Mouse (Mus musculus) lung, postnatal 36 days (tissue): ENCODE results near the gene Msi2.
A peak's percentile ranks its signal among the peaks of the same experiment; 100 is the strongest.

ENCODE experiments used
- DNase-seq: peaks from one replicate; pipeline ENCODE4 v3.0.0; 2022; ENCODE audit warnings: mixed read lengths

Gene Msi2

DNA sequence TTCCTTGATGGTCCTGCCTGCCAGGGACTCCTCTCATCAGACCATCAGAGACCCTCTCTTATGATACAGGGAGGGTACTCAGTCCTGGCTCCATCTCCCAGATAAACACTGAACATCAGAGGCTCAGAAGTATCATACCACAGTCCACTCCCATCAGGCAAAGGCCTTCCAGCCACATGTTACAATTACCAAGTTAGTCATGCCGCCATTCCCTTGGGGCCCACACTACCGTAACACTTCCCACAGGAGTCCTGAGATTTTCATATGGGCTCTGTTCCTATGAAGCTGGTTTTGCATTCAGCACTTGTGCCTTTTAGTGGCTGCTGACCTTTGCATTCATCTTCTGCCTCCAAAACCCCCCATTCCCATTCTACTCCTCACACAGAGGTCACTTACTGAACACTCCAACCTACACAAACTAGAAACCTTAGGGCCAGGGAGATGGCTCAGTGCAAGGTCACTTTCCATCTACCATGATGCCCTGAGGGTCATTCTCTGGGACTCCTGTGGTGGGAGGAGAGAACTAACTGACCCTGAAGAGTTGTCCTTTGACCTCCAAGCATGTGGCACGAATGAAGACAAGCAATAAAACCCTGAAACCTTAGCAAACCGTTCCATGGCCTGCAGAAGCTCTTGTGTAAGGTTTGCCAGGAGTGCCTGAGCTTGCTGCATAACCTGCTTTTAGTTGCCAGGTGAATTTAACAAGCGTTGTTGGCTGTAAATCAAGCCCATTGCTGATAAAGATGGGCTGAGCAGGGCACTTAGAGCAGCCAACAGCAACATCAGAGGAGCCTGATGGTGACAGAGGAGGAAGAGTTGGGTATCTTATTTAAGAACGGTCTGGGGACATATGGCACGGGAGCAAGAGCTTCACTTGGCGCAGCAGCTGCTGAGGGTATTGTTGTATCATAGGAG is 323.0 kb downstream of the Msi2 start:
- no peak for DNase-seq

DNA sequence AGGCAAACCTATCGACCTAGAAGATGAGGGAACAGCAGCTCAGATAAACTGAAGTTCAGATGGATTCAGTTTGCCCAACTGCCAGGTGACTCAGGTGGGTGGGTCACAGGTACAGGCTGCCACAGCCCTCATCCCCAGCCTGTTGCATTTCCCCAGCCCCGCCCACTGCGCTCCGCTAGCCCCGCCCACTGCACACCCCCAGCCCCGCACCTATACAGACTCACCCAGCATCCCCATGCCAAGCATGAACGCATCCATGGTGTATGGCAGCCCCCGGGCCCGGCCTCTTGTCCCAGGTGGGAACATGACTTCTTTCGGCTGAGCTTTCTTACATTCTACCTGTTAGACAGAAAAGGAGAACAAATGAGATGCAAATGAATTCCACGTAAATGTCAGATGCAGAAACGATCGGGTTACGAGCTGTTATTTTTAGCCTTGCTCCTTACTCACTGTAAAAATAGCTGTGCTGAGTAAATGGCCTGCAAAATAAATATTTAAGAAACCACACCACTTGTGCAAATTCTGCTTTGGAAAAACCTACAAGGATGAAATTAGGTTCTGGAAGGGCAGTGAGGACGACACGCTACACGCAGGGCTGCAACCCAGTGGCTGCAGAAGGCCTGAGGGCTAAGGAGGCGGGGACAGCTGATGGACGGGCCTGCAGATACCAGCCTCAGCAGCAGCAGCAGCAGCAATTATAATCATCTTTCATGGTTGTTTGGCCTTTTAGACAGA is 323.8 kb downstream of the Msi2 start:
- no peak for DNase-seq

DNA sequence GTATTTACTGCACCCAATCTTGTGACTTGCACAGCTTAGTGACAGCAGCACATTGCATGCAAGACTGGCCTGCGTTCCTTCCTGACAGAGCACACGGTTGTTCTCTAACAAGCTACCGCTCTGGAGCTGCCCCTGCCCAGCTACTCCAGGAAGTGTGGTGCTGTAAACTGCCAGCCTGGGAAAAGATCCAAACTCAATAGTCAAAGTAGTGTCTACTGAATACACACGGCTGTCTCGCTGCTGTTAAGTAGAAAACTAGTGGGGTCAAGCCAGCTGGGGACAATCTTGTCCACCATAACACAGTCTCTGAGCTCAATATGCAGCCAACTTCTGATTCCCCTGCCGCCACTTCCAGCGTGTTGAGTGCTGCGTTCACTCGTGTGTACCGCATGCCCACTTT is 325.6 kb downstream of the Msi2 start:
- DNase-seq, result peak; percentile 61

DNA sequence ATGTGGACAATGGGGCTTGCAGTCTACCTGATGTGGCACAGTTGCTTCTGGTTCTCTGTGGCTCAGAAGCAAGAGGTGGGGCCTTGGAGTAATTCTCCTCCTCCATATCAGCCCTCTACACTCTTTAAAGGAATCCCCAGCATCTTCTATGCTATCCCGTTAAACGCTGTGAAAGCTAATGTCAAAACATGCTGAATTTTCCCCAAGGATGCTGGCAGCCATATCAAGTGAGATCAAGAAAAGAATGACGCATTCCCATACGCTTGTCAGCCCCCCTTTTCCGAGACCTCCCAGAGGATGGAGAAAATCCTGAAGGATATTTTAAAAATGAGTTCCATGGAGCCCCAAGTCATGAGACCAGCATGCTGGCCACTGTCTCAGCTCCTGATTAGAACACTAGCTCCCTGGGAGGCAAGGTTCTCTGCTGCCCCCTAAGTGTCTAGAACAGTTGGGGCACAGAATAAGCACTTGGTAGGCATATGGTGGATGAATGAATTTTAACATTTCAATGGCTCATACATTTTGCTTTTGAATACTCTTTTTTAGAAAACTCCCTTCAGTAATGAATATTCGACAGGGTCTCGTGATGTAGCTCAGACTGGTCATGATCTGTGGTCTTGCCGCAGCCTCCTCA is 327.0 kb downstream of the Msi2 start:
- no peak for DNase-seq

DNA sequence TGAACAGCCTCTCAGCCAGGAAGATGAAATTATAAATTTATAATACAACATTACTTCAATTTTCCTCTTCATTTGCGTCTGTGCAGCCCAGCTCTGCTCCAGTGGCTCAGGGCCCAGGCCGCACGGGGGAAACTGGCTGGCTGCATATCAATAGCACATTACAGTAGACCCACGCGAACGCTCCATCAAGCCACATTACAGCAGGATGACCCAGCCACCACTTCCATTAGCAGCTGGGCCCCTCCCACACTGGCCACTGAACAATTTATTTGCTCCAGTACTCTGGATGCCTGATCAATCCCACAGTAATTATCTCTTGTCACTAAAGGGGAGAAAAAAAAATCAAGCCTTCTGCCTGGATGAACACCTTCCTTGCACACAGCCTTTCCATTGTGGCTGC is 328.8 kb downstream of the Msi2 start:
- no peak for DNase-seq

DNA sequence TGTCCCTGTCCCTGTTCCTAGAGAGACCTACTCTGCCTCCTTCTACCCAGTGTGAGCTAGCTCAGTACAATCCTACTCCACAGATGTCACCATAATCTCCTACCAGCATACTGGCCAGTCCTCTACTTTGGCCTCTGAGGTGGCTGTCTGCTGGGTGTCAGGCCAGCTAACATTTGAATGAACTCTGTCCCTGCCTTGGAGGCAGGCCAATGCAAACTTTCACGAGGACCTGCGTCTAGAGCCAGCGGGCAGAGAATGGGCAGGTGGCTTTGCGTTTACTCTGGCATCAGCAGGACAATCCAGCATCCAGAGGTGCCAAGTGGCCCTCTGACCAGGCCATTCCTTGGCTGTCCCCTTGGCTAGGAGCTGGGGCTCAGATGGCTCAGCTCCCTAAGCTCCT is 331.4 kb downstream of the Msi2 start:
- DNase-seq, result peak; percentile 79

DNA sequence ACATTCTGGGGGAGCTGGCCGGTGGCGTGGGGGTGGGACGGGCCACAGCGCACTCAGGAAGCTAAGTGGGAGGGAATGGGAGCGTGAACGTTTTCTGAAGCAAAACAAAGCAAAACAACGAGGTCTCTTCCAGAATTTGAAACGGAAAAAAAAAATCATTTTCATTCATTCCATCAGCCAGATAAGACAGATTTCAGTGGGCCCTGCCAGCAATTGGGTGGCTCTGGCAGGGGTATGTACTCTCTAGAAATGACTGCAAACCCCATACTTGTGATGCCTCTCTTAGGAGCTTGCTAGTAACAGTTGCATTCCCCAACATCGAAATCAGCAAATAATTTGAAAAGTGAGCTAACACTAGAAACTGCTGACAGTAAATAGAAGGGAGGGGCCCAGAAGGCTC is 335.9 kb downstream of the Msi2 start:
- DNase-seq, result no peak

DNA sequence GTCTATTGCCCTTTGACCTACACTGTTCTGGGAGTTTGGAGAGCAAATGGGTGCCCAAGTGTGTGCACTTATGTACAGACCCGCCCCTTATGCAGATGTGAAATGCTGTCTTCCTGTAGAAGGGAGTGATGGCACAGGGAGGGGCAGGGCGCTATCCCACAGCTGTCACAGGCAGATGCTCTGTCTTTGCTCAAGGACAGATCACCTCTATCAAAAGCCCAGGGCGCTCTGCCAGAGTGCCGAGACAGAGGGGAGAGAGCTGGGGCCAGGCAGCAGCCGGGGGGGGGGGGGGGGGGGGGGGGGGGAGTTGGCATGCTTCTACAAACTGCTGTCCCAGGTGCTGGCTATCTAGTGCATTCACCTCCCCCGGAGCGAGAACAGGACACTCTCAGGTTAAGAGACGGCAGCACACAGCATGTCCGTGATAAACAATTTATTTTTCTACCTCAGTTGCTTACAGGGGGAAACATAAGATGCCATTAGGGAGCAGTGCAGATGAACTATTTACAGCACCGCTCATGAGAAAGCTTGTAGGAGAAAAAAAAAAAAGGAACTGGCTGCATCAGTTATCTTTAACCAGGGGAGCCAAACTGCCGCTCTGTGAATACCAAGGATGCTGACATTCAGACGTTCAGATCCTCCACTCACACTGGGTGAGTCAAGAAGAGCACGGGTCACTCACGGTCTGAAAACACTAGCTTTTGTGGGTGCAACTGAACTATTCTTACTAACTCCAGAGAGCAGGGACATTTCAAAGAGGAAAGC is 337.0 kb downstream of the Msi2 start:
- no peak for DNase-seq

DNA sequence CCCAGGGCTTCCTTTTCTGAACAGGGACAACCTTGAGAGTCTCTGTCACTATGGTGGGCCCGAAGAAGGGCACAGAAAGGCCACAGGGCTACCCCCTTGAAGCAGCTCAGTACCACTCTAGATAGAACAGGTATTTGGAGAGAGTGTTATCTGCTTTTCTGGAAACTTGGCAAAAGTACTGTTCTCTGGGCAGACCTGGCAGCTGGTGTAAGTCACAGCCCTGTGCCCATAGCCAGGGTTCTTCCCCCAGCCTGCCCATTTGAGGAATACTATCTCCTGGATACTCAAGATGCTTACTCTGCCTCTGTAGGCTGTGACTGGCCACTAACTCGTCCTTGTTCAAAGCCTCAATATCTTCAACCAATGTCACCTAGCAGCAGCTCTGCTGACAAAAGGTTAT is 338.7 kb downstream of the Msi2 start:
- DNase-seq, result no peak

DNA sequence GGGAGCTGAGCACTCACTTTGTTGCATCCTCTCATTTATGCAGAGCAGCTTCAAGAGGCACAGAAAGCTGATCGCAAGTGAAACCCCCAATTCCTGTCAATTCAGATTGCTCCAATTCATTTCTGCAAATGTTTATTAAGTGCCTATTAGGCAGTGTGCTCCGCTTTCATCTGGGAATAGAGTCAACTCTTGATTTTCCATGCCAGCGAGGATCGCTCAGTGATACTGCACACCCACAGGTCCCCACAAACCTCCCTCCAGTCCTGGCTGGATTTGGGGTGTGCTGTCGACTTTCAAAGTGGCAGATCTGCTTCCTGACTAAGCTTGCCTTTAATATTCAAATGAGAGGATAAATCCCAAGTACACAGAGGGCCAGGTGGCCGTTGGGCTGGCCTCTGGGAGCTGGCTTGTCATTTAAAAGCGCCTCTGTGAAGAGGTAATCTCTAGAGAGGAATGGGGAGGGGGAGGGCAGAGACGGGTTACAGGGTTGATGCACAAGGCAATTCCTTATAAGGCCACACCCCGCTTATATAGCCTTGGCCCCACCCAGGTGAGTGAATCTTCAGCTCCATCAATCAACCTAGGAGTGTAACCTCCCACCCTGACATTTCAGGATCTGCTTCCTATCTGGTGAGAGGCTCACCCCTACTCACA is 339.5 kb downstream of the Msi2 start:
- DNase-seq, result no peak

DNA sequence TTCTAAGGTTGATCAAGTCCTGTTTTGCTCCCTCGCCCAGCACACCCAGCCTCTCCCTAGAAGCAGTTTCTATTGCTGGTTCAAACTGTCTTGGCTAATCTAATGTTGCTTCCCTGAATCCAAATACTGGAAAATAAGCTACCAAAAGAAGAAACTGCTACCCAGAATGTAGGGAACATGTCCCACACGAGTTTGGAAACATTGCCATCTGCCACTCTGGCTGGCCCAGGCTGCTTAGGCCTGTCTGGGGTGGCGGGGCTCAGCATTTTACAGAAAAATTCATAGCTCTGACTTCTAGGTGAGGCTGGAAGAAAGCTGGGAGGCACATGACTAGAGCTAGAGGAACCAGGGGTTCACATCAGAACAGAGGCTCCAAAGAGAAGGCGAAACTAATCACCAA is 345.7 kb downstream of the Msi2 start:
- no peak for DNase-seq

DNA sequence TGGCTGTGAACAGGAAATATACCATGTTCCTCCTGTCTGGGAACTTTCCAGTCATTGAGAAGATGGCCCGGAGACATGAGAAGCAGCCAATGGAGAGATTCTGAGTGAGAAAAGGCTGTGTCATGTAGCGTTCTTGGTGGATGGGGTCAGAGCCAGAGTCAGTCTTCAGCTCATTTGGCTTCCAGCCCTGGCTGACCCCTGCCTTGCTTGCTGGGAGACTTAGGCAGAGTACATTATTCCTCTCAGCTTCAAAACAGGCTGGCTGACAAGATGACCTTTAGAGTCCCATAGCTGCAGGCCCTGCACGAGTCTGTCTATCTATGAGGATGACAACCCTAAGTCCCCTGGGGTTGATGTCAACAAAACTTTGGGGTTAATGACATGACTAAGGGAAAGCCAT is 348.4 kb downstream of the Msi2 start:
- no peak for DNase-seq

DNA sequence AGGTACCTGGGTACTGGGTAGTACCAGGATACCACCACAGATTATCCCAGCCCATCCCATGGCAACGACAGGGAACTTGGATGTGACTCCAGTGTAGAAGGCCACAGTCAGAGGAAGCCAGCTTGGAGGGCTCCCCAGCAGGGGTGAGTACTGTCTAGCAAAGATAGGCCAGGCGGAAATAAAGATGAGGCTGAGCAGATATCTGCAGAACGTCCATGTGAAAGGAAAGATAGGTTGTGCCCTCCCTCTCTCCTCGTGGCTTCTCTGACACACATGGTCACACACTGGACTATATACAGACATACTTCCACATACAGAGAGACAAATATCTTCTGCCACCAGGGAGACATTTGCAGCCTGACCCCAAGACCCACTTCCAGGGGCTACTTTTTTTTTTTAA is 350.8 kb downstream of the Msi2 start:
- DNase-seq, result no peak

DNA sequence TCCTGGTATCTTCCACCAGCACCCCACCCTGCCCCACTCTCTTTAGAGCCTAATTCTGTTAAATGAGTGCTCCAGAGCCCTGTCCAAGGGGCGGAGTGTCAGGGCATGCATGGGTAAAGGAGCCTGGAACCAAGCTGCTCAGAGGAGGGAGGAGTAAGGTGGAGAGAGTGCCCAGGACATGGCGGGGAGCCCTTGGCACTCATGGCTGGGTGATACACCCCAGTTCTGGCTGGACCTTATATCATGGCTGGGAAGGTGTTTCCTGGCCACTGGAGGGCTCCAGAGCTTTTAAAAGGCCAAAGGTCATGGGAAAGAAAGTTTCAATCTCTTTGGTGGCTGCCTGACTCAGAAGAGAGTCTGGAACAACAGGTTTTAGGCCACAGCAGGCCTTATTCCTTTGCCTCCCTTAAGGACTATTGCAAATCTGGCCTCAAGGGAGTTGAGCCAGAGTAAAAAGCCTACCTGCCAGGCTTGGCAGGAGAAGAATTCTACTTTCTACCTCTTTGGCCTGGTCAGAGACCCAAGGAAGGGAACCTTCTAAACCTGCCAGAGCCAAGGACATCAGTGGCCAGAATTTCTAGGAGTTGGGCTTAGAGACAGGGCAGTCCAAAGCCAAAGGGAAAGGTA is 352.3 kb downstream of the Msi2 start:
- DNase-seq, result peak; percentile 20

DNA sequence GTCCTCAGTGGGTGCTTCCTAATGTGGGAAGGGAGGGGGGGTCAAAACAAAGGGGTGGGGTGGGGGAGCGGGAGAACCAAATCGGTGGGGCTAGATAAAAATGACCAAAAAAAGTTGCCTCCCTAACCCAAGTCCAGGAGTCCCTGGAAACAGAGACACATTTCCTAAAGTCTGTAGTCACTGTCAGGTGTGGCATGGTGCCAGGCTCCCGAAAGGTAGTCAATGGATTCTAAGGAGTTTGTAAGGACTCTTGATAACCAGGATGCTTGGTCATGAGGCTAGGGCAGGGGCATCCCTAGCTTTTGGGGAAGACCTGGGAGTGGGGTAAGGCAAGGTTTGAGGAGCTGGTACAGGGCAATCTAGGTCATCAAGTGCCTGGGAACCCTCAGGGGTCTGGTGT is 354.1 kb downstream of the Msi2 start:
- no peak for DNase-seq

DNA sequence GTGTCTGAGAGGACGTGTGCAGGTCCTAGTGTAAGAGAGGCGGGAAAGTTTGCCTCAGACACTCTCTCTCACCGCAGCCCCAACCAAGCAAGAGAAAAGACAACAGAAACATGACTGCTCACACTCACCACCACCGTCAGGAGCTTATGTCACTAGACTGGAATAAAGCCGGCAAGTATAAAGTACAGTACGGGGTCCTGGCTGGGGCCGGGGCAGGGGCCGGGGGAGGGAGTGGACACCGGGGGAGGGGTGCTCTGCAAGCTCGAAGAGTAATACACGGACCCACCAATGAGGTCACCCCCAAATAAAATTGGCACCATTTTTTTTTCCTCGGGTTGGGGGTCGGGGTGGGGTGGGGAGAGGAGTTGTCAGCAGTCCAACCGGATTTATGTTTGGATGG is 354.8 kb downstream of the Msi2 start:
- no peak for DNase-seq

DNA sequence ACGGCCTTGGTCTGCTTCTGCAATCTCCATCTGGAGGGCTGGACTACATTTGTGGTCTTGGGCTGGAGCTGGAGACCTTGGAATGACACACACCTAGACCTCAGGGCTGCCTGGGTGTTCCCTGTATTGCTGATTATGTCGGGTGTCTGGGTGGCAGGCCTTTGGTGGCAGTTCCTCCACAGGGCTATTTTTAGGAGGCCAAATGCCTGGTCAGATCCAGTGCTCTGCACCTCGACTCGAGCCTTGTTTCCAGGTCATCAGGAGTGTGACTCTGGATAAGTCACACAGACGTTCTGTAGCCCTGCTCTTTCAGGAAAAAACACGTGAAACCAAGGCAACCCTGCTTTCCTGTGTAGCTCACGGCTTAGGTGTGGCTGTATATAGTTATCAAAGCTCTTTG is 358.6 kb downstream of the Msi2 start:
- no peak for DNase-seq

DNA sequence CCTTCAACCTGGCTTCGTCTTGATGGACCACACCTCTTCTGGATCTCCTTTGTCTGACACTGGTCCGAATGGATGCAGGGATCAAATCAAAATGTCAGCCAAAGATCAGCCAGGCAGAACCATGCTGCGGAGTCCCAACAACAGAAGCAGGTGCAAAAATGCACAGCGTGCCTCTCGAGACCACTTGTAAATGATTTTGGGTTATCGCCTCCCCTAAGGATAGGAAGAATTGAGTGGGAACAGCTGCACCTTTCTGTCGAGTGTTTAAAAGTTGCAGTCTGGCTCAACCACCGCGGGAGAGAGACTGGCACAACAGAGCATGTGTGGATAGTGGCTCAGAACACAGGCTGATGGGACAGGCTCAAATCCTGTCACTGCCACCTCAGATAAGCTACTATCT is 361.0 kb downstream of the Msi2 start:
- no peak for DNase-seq

DNA sequence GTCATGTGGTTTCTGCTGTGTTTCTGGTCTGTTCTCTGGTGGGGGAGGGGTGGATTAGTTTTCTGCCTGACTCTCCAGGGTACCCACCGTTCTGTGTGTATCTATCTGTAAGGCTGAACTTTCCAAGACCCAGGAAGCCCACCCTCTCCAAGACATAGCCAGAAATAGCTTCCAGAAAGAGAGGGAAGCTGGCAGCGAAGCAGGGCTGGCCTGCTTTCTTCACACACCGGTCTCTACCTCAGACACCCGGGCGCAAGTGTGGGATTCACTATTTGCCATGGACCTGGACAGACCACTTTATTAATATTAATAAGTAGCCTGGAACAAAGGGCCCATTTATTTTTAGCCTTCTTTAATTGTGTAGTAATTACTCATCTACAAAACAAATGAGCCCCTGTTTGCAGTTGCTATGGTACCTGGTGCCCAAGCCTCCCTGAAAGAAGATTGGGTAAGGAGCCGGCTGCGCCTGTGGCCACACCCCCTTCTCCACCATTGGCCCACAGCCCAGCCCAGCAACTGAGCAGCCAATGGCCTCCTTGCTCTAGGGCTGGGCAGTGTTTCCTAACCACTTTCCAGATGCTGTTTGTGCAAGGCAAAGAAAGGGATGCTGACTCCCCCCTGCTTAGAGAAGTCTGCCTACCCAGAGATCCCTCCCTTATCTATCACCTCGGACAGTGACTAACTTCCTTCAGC is 361.6 kb downstream of the Msi2 start:
- DNase-seq, result peak; percentile 69

DNA sequence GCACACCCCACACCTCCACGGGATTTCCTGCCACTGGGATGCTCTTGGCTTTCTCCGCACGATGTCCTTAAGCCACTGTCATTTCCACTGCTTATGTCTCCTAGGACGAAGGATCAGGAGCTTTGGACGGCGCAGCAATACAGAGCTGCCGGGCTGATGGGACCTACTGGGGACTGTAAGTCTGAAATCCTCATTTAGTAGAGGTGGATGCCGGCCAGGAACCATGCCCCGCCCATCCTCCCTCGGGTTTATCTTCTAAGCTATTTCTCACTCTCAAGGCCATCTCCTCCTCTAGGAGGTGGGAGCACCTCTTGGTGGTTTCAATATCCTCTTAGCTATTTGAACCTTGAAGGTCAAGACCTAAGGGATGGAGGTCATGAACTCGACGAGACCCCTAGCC is 362.3 kb downstream of the Msi2 start:
- DNase-seq, result peak; percentile 21

DNA sequence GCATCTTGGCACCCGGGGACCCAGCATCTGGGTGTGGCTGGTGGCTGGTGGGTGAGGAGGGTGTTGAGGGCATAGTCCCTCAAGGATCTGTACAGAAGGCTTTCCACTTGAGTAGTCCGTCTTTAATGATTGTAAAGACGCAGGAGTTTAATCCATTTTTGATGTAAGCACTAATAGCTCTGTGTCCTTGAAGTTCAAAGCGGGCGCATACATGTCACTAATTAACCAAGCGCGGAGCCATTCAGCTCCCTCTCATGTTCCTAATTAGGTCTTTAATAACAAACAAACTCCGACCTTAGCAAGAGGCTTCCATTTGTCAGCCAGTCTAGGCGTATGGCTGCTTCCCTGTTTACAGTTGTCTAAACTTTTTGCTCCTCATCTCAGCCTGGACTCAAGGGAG is 363.5 kb downstream of the Msi2 start:
- no peak for DNase-seq
